Mouse (Mus musculus) thymus, postnatal 36 days (tissue): ENCODE data around the gene Car14.
"Not testable (repeated sequence)": the region's sequence is repeated elsewhere in the genome, so short reads cannot be mapped to it uniquely, and the experiment has no call there.

Experiments
- DNase-seq, 2 experiments: peaks; one replicate each; pipeline ENCODE4 v3.0.0; 2022; ENCODE audit warnings: mixed read lengths in 2 of 2

The Car14 gene

DNA sequence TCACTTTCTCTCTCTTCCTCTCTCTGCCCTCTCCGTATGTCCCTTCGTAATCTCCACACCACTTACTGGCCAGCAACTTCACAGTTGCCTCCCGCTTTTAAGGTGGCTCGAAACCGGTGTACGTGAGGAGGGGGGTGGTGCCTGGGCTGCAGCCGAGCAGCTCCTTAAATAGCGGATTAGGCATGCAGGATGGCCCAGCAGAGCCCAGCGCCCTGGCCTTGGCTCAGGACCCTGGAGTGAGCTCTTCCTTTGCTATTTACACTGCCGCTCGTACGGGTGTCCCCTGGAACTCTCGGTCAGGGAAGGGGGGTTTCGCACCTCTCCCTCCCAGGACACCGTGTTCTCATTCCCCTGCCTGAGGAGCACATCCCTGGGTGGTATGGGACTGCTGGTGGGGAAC lies at the start of gene Car14:
TSS of gene Car14 (minus strand) at position 124 of the 400 bp plus-strand sequence.
- DNase-seq, result no peak

GRCm38 (mm10) chr3:95953522-95953921 lies 49.0 kb upstream of the Car14 start:
- DNase-seq, result peak in 1 of 2 experiments; percentile 2

DNA sequence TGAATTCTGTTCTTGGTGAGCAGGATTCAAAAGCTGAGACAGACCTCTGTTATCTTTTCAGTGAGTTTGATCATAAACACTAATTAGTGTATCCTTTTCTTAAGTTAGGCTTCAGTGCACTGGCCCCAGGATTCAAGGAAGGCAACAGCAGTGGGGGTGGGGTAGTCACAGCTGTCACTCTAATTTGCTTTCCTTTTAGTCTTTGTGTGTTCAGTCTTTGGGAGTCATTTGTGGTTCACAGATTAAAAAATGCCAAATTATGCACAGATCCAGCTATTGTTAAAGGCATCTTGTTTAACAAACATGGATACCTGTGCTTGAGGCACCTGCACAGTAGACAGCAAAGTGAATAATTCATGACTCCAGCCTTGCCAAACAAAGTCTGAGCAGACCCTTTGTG lies 48.5 kb upstream of the Car14 start:
- no peak for DNase-seq

DNA sequence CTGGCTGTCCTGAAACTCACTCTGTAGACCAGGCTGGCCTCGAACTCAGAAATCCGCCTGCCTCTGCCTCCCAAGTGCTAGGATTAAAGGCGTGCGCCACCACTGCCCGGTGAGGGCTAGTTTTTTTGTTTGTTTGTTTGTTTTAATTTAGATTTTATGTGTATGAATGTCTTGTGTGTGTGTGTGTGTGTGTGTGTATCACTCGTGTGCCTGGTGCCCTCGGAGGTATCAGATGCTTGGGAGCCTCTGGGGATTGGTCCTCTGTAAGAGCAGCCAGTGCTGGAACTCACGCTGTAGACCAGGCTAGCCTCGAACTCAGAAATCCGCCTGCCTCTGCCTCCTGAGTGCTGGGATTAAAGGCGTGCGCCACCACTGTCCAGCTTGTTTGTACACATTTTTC lies 47.1 kb upstream of the Car14 start:
- not testable (repeated sequence) for DNase-seq

- peak; percentile 87 to 90 for DNase-seq
Observed at GRCm38 (mm10) chr3:95950763-95951551, 46.5 kb upstream of the Car14 start.

GRCm38 (mm10) chr3:95948325-95948724 lies 43.8 kb upstream of the Car14 start:
- no peak for DNase-seq

- no peak for DNase-seq
Observed at GRCm38 (mm10) chr3:95945731-95946240, 41.3 kb upstream of the Car14 start.

DNA sequence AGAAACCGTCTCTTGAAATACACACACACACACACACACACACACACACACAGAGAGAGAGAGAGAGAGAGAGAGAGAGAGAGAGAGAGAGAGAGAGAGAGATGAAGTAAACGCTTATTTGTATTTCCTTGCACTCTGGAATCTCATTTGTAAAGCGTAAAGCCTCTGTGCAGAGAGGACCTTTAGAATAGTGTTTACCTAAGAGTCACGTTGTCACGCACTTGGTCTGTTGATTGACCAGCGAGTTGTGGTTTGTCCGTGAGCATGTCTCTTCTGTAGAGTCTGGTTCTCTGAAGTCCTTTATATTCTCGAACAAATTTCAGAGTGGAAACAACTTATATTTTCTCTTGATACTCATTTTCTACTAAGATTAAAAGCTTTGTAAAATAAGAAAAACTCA lies 40.3 kb upstream of the Car14 start:
- no peak for DNase-seq

- no peak for DNase-seq
Observed at GRCm38 (mm10) chr3:95943226-95943625, 38.7 kb upstream of the Car14 start.

- no peak for DNase-seq
Observed at GRCm38 (mm10) chr3:95942749-95943148, 38.3 kb upstream of the Car14 start.

DNA sequence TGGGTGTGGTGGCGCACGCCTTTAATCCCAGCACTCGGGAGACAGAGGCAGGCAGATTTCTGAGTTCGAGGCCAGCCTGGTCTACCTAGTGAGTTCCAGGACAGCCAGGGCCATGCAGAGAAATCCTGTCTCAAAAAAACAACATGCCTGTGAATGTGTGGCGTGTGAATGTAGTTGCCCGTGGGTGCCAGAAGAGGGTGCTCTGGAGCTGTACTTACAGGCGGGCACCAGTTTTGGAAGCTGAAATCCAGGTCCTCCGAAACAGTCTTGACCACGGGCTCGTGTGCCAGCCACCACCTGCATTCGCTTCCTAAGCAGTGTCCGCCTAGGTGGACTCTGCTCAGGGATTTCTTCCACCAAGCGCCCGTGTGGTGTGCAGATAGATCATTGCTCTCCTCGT lies 34.3 kb upstream of the Car14 start:
- peak; percentile 22 to 36 for DNase-seq

GRCm38 (mm10) chr3:95938217-95938616 lies 33.7 kb upstream of the Car14 start:
- DNase-seq, result no peak

DNA sequence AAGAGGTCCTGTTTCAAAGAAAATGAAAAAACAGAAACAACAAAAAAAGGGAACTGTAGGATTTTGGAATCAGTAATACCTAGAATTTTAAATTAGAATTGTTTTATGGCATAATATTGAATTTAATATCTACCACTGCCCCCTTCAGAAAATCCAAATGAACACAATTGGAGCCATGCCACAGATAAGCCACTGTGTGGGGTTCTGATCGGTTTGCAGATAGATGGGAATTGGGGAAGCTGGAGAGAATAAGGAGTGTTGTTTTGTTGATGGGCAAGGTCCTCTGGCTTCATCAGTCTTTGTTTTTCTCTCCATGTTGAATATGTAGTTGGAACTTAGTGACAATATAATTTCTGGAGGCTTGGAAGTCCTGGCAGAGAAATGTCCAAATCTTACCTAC lies 30.0 kb upstream of the Car14 start:
- DNase-seq, result no peak

GRCm38 (mm10) chr3:95933111-95933750 lies 28.7 kb upstream of the Car14 start:
- DNase-seq, result no peak

DNA sequence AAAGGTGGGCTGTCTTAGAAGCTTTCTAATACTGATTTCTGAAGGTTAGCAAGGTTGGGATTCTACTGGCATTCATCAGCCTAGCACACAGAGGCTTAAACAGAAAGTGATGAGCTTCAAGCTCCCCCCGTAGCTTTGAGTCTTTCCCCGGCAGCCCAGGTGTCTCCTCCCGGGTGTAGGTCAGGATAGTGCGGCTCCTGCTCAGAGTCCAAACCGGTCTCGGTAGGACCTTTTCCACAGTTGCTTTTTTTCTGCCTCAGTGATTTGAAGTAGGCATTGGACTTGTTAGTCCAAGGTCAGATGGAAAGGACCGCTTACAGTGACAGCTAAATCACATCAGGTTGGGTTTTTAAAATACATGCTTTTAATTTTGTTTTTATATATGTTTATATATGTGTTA lies 28.1 kb upstream of the Car14 start:
- no peak for DNase-seq

DNA sequence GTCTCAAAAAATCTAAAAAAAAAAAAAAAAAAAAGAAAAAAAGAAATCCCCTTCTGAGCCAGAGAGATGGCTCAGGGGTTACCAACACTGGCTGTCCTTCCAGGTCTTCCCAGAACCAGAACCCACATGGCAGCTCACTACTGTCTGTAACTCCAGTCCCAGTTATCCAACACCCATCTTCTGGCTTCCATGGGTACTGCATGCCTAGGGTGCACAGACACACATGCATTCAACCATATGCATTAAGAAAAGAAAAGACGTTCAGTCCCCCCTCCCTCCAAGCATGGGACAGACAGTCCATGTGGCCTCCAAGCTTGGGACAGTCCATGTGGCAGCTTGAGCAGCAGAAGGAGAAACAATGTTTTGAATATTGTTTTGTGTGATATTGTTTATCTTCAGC lies 27.7 kb upstream of the Car14 start:
- no peak for DNase-seq

- DNase-seq, result no peak
Observed at GRCm38 (mm10) chr3:95931471-95931870, 27.0 kb upstream of the Car14 start.

DNA sequence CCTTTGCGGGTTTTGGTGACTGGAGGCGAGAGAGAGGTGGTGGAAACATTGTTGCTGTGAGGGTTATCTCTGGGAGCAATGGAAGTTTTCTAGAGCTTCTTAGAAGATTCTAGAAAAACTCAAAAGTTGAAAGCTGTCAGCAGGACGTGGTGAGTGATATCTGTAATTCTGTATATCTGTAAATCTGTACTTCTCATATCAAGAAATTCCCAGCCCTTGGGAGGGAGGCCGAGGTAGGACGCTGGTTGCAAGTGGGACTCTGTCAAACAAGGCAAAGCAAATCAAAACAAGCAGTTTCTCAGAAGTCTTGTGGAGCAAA lies 25.9 kb upstream of the Car14 start:
- peak in 1 of 2 experiments; percentile 35 for DNase-seq

- peak; percentile 61 to 69 for DNase-seq
Observed at GRCm38 (mm10) chr3:95929581-95930470, 25.3 kb upstream of the Car14 start.

GRCm38 (mm10) chr3:95928658-95929503 lies 24.4 kb upstream of the Car14 start, which contains the start of gene Anp32e:
Gene Anp32e (plus strand): TSS chr3:95929246.
- DNase-seq, result peak; percentile 97 to 98

DNA sequence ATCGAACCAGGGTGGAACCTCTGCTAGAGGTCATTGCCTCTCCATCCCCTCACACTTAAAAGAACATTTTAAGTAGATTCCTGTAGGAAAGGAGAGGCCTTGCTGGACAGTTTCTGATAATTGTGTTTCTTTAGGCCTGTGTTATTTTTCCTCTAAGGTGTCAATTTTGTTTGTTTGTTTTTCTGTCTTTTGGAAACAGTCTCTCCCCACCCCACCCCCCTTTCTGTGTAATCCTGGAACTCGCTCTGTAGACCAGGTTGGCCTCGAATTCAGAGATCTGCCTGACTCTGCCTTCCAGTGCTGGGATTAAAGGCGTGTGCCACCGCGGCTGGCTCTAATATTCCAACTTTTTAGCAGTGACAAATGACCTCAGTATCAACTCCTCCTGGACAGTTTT lies 23.8 kb upstream of the Car14 start:
- no peak for DNase-seq

GRCm38 (mm10) chr3:95925087-95925486 lies 20.6 kb upstream of the Car14 start:
- DNase-seq, result no peak
